Mouse (Mus musculus): ENCODE results near the gene Msi2. TPM values are rescaled to one million over a fixed set of nuclear protein-coding genes. Genes with fewer than 3 reads are reported as not detected.

The Msi2 gene
- polyA plus RNA-seq, 1 experiment from 2014 or later, result 33.1 TPM

GRCm38 (mm10) chr11:88543771-88544170, 174.5 kb downstream of the Msi2 start:
- H3K36me3 ChIP-seq (ENCODE audit: control insufficient read depth, insufficient read depth, low read length), result no peaks in the 10 kb centered on the region
- H3K9me3 ChIP-seq (ENCODE audit: control insufficient read depth, low read length), result no peaks in the 10 kb centered on the region
- no peak overlapping the region for H3K4me2 ChIP-seq (ENCODE audit: low read length)
- no peak for ATAC-seq (ENCODE audit: low FRiP score, low TSS enrichment)
- no peak for DNase-seq
- H3K4me1 ChIP-seq (ENCODE audit: control insufficient read depth, insufficient read depth, low read length), result peaks cover 58% of the 10 kb centered on the region
- WGBS, result 87% methylated on average over 6 of the region's 6 CpGs
- H3K4me3 ChIP-seq (replicated peaks; ENCODE audit: low read depth, low read length), result no peak overlapping the region
- H3K9ac ChIP-seq (replicated peaks; ENCODE audit: low read length), result no peak overlapping the region
- H3K27ac ChIP-seq (replicated peaks; ENCODE audit: low read depth, low read length), result no peak overlapping the region
- no peaks in the 10 kb centered on the region for H3K27me3 ChIP-seq (ENCODE audit: control insufficient read depth, insufficient read depth, low read length)

GRCm38 (mm10) chr11:88542817-88543216, 175.5 kb downstream of the Msi2 start:
- peak overlapping the region; percentile 49 for H3K27ac ChIP-seq (replicated peaks; ENCODE audit: low read depth, low read length)
- 53% methylated on average over 3 of the region's 3 CpGs for WGBS
- H3K4me2 ChIP-seq (ENCODE audit: low read length), result no peak overlapping the region
- ATAC-seq (ENCODE audit: low FRiP score, low TSS enrichment) (no peak), DNase-seq (peak; percentile 43)
- no peak overlapping the region for H3K4me3 ChIP-seq (replicated peaks; ENCODE audit: low read depth, low read length)
- no peaks in the 10 kb centered on the region for H3K27me3 ChIP-seq (ENCODE audit: control insufficient read depth, insufficient read depth, low read length)
- no peaks in the 10 kb centered on the region for H3K36me3 ChIP-seq (ENCODE audit: control insufficient read depth, insufficient read depth, low read length)
- peaks cover 58% of the 10 kb centered on the region for H3K4me1 ChIP-seq (ENCODE audit: control insufficient read depth, insufficient read depth, low read length)
- no peaks in the 10 kb centered on the region for H3K9me3 ChIP-seq (ENCODE audit: control insufficient read depth, low read length)
- H3K9ac ChIP-seq (replicated peaks; ENCODE audit: low read length), result peak overlapping the region; percentile 29; the same call in 1 of the 2 replicates

GRCm38 (mm10) chr11:88541666-88542639, 176.4 kb downstream of the Msi2 start:
- Histone ChIP-seq H3K4me3 (replicated peaks; ENCODE audit: low read depth, low read length) (no peak overlapping the region), H3K36me3 (ENCODE audit: control insufficient read depth, insufficient read depth, low read length) (no peaks in the 10 kb centered on the region), H3K9ac (replicated peaks; ENCODE audit: low read length) (no peak overlapping the region), H3K4me2 (ENCODE audit: low read length) (no peak overlapping the region), H3K4me1 (ENCODE audit: control insufficient read depth, insufficient read depth, low read length) (peaks cover 60% of the 10 kb centered on the region), H3K27me3 (ENCODE audit: control insufficient read depth, insufficient read depth, low read length) (no peaks in the 10 kb centered on the region), H3K27ac (replicated peaks; ENCODE audit: low read depth, low read length) (peak overlapping the region; percentile 41; the same call in 1 of the 2 replicates), H3K9me3 (ENCODE audit: control insufficient read depth, low read length) (no peaks in the 10 kb centered on the region)
- 82% methylated on average over 15 of the region's 15 CpGs for WGBS
- DNase-seq (no peak), ATAC-seq (ENCODE audit: low FRiP score, low TSS enrichment) (no peak)

GRCm38 (mm10) chr11:88539637-88540478, 178.5 kb downstream of the Msi2 start:
- no peaks in the 10 kb centered on the region for H3K9me3 ChIP-seq (ENCODE audit: control insufficient read depth, low read length)
- H3K36me3 ChIP-seq (ENCODE audit: control insufficient read depth, insufficient read depth, low read length), result no peaks in the 10 kb centered on the region
- DNase-seq (peak; percentile 57), ATAC-seq (ENCODE audit: low FRiP score, low TSS enrichment) (no peak)
- no peaks in the 10 kb centered on the region for H3K27me3 ChIP-seq (ENCODE audit: control insufficient read depth, insufficient read depth, low read length)
- H3K4me1 ChIP-seq (ENCODE audit: control insufficient read depth, insufficient read depth, low read length), result peaks cover 79% of the 10 kb centered on the region
- H3K4me3 ChIP-seq (replicated peaks; ENCODE audit: low read depth, low read length), result no peak overlapping the region
- peak overlapping the region; percentile 20; the same call in 1 of the 2 replicates for H3K27ac ChIP-seq (replicated peaks; ENCODE audit: low read depth, low read length)
- no peak overlapping the region for H3K4me2 ChIP-seq (ENCODE audit: low read length)
- WGBS, result 41% methylated on average over 8 of the region's 8 CpGs
- H3K9ac ChIP-seq (replicated peaks; ENCODE audit: low read length), result no peak overlapping the region

GRCm38 (mm10) chr11:88538710-88539340, 179.5 kb downstream of the Msi2 start:
- no peak for ATAC-seq (ENCODE audit: low FRiP score, low TSS enrichment)
- H3K9ac ChIP-seq (replicated peaks; ENCODE audit: low read length), result no peak overlapping the region; the same call in 1 of the 2 replicates
- H3K36me3 ChIP-seq (ENCODE audit: control insufficient read depth, insufficient read depth, low read length), result no peaks in the 10 kb centered on the region
- DNase-seq, result no peak
- WGBS, result 71% methylated on average over 13 of the region's 13 CpGs
- H3K27ac ChIP-seq (replicated peaks; ENCODE audit: low read depth, low read length), result 0 out of 2 replicates have a peak overlapping the region, but pooled peaks have one; percentile 49
- H3K4me1 ChIP-seq (ENCODE audit: control insufficient read depth, insufficient read depth, low read length), result peaks cover 87% of the 10 kb centered on the region
- H3K27me3 ChIP-seq (ENCODE audit: control insufficient read depth, insufficient read depth, low read length), result no peaks in the 10 kb centered on the region
- no peaks in the 10 kb centered on the region for H3K9me3 ChIP-seq (ENCODE audit: control insufficient read depth, low read length)
- H3K4me2 ChIP-seq (ENCODE audit: low read length), result no peak overlapping the region
- no peak overlapping the region for H3K4me3 ChIP-seq (replicated peaks; ENCODE audit: low read depth, low read length)

- Histone ChIP-seq H3K4me1 (ENCODE audit: control insufficient read depth, insufficient read depth, low read length) (peaks cover 77% of the 10 kb centered on the region), H3K9ac (replicated peaks; ENCODE audit: low read length) (no peak overlapping the region), H3K36me3 (ENCODE audit: control insufficient read depth, insufficient read depth, low read length) (no peaks in the 10 kb centered on the region), H3K4me3 (replicated peaks; ENCODE audit: low read depth, low read length) (no peak overlapping the region), H3K9me3 (ENCODE audit: control insufficient read depth, low read length) (no peaks in the 10 kb centered on the region), H3K4me2 (ENCODE audit: low read length) (no peak overlapping the region), H3K27ac (replicated peaks; ENCODE audit: low read depth, low read length) (peak overlapping the region; percentile 49), H3K27me3 (ENCODE audit: control insufficient read depth, insufficient read depth, low read length) (no peaks in the 10 kb centered on the region)
- no peak for DNase-seq
- 59% methylated on average over 7 of the region's 7 CpGs for WGBS
- no peak for ATAC-seq (ENCODE audit: low FRiP score, low TSS enrichment)
These were observed 181.0 kb downstream of the Msi2 start for GRCm38 (mm10) chr11:88537344-88537743.

- ATAC-seq (ENCODE audit: low FRiP score, low TSS enrichment), result no peak
- WGBS, result 94% methylated on average over 2 of the region's 2 CpGs
- no peak for DNase-seq
- H3K27me3 ChIP-seq (ENCODE audit: control insufficient read depth, insufficient read depth, low read length), result no peaks in the 10 kb centered on the region
- H3K36me3 ChIP-seq (ENCODE audit: control insufficient read depth, insufficient read depth, low read length), result no peaks in the 10 kb centered on the region
- peaks cover 72% of the 10 kb centered on the region for H3K4me1 ChIP-seq (ENCODE audit: control insufficient read depth, insufficient read depth, low read length)
- no peaks in the 10 kb centered on the region for H3K9me3 ChIP-seq (ENCODE audit: control insufficient read depth, low read length)
- no peak overlapping the region for H3K9ac ChIP-seq (replicated peaks; ENCODE audit: low read length)
- no peak overlapping the region for H3K4me3 ChIP-seq (replicated peaks; ENCODE audit: low read depth, low read length)
- no peak overlapping the region for H3K4me2 ChIP-seq (ENCODE audit: low read length)
- H3K27ac ChIP-seq (replicated peaks; ENCODE audit: low read depth, low read length), result peak overlapping the region; percentile 88; the same call in 1 of the 2 replicates
These were observed 181.5 kb downstream of the Msi2 start for GRCm38 (mm10) chr11:88536861-88537260.

GRCm38 (mm10) chr11:88534331-88534929, 183.9 kb downstream of the Msi2 start:
- peak; percentile 54; the same call in 1 of the 2 replicates for ATAC-seq (ENCODE audit: low FRiP score, low TSS enrichment)
- peaks cover 60% of the 10 kb centered on the region for H3K4me1 ChIP-seq (ENCODE audit: control insufficient read depth, insufficient read depth, low read length)

More at GRCm38 (mm10) chr11:88534331-88534929, 183.9 kb downstream of the Msi2 start:
- H3K4me2 ChIP-seq (ENCODE audit: low read length), result peak overlapping the region; percentile 24; the same call in 1 of the 2 replicates
- WGBS, result 2% methylated on average over 11 of the region's 11 CpGs
- no peaks in the 10 kb centered on the region for H3K9me3 ChIP-seq (ENCODE audit: control insufficient read depth, low read length)
- H3K27me3 ChIP-seq (ENCODE audit: control insufficient read depth, insufficient read depth, low read length), result no peaks in the 10 kb centered on the region
- no peaks in the 10 kb centered on the region for H3K36me3 ChIP-seq (ENCODE audit: control insufficient read depth, insufficient read depth, low read length)
- H3K9ac ChIP-seq (replicated peaks; ENCODE audit: low read length), result peak overlapping the region; percentile 41; the same call in 1 of the 2 replicates
- H3K4me3 ChIP-seq (replicated peaks; ENCODE audit: low read depth, low read length), result no peak overlapping the region
- DNase-seq, result peak; percentile 84
- peak overlapping the region; percentile 88 for H3K27ac ChIP-seq (replicated peaks; ENCODE audit: low read depth, low read length)
